Mouse (Mus musculus) kidney, adult 2 months (tissue): ENCODE measurements around the gene Hes3.

Experiments used
- CTCF ChIP-seq: fragments of 200-500 bp; conservative IDR thresholded peaks from 2 replicates; pipeline ENCODE4 v1.5.1; 2011; ENCODE audit warnings: low read depth, mild to moderate bottlenecking, control low read depth, low read length, moderate library complexity, mixed read lengths; ENCODE audit not compliant: insufficient read depth, insufficient read length
- POLR2A ChIP-seq: fragments of 200-500 bp; IDR thresholded peaks from one replicate; pipeline ENCODE4 v1.6.1; 2011; ENCODE audit warnings: low read depth, low read length, control low read depth

- TF ChIP-seq CTCF (no peak), POLR2A (no peak)
Observed at GRCm38 (mm10) chr4:152313211-152313632, 21.8 kb upstream of the Hes3 start.
